Mouse (Mus musculus): Measurements from ENCODE around the gene Tmie.

- TF ChIP-seq CTCF (IDR thresholded peaks at IDR 0.05) (peak; percentile 52), POLR2A (IDR thresholded peaks at IDR 0.05; ENCODE audit: insufficient read depth, low read depth, low read length) (no peak)
Observed at GRCm38 (mm10) chr9:110857781-110858472, 22.0 kb downstream of the Tmie start, which contains the start of gene Prss50.
